Mouse (Mus musculus): ENCODE measurements around the gene Gm17949. TPM values are rescaled to one million over a fixed set of nuclear protein-coding genes. Genes with fewer than 3 reads are reported as not detected.

The Gm17949 gene
- polyA plus RNA-seq, 1 experiment from 2014 or later, result 0.26 TPM

DNA sequence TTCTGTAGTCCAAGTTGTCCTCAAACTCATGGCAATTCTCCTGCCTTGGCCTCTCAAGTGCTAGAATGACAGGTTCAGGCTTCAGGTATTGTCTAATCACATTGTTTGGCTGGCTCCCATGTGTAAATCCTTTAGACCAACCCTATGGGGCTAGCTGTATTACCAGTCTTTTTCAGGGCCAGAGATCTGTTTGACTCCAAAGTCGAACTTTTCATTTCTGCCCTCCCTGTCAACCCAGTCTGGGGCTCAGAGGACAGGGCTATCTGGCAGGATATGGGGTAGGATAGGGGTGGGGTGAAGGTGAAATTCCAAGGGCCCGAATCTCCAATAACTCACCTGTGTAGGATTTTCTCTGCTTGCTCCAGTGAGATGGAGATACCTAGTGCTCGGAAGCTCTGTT, 45.0 kb downstream of the Gm17949 start:
- H3K9ac ChIP-seq (replicated peaks), result no peak overlapping the region
- H3K9me3 ChIP-seq (replicated peaks), result no peaks in the 10 kb centered on the region
- no peak overlapping the region for H3K27ac ChIP-seq (replicated peaks)
- H3K4me3 ChIP-seq (replicated peaks), result no peak overlapping the region
- no peak overlapping the region for H3K4me2 ChIP-seq
- ATAC-seq (ENCODE audit: low FRiP score), result no peak
- peaks cover 21% of the 10 kb centered on the region for H3K4me1 ChIP-seq
- WGBS, result 87% methylated on average over 3 of the region's 3 CpGs
- peaks cover 52% of the 10 kb centered on the region for H3K36me3 ChIP-seq
- H3K27me3 ChIP-seq (replicated peaks), result peaks cover 3% of the 10 kb centered on the region

- peak; percentile 16 for ATAC-seq (ENCODE audit: low FRiP score)
- Histone ChIP-seq H3K4me3 (replicated peaks) (peak within 1 kb of the TSS; percentile 88), H3K36me3 (peaks cover 29% of the 10 kb centered on the region), H3K4me1 (peaks cover 32% of the 10 kb centered on the region), H3K9ac (replicated peaks) (peak within 1 kb of the TSS; percentile 81), H3K9me3 (replicated peaks) (no peaks in the 10 kb centered on the region), H3K27ac (replicated peaks) (peak within 1 kb of the TSS; percentile 94), H3K27me3 (replicated peaks) (peaks cover 28% of the 10 kb centered on the region), H3K4me2 (peak within 1 kb of the TSS; percentile 70)
- under 1% methylated on average over 17 of the region's 22 CpGs for WGBS
Observed at GRCm38 (mm10) chr17:57058891-57059485, 47.7 kb downstream of the Gm17949 start, which contains the start of gene Crb3. Gene Crb3 (plus strand): TSS chr17:57059105.

GRCm38 (mm10) chr17:57059486-57059977, 48.3 kb downstream of the Gm17949 start, which contains the start of gene Slc25a23:
Gene Slc25a23 (minus strand): TSS chr17:57059863.
- peak; percentile 90 for ATAC-seq (ENCODE audit: low FRiP score)
- Histone ChIP-seq H3K4me3 (replicated peaks) (peak within 1 kb of the TSS; percentile 88), H3K9me3 (replicated peaks) (no peaks in the 10 kb centered on the region), H3K4me1 (peaks cover 32% of the 10 kb centered on the region), H3K4me2 (peak within 1 kb of the TSS; percentile 70), H3K27me3 (replicated peaks) (peaks cover 32% of the 10 kb centered on the region), H3K27ac (replicated peaks) (peak within 1 kb of the TSS; percentile 94), H3K9ac (replicated peaks) (peak within 1 kb of the TSS; percentile 81), H3K36me3 (peaks cover 25% of the 10 kb centered on the region)
- under 1% methylated on average over 34 of the region's 45 CpGs for WGBS

GRCm38 (mm10) chr17:57060231-57060801, 49.0 kb downstream of the Gm17949 start:
- WGBS, result under 1% methylated on average over 44 of the region's 44 CpGs
- H3K27ac ChIP-seq (replicated peaks), result peak overlapping the region; percentile 94
- no peaks in the 10 kb centered on the region for H3K9me3 ChIP-seq (replicated peaks)
- H3K4me2 ChIP-seq, result peak overlapping the region; percentile 70
- peaks cover 32% of the 10 kb centered on the region for H3K27me3 ChIP-seq (replicated peaks)
- peaks cover 32% of the 10 kb centered on the region for H3K4me1 ChIP-seq
- peak overlapping the region; percentile 81 for H3K9ac ChIP-seq (replicated peaks)
- H3K36me3 ChIP-seq, result peaks cover 17% of the 10 kb centered on the region
- ATAC-seq (ENCODE audit: low FRiP score), result peak; percentile 92
- H3K4me3 ChIP-seq (replicated peaks), result peak overlapping the region; percentile 88

GRCm38 (mm10) chr17:57061069-57061468, 49.8 kb downstream of the Gm17949 start:
- peaks cover 10% of the 10 kb centered on the region; the same call in 1 of the 2 replicates for H3K36me3 ChIP-seq
- 0 out of 2 replicates have a peak overlapping the region, but pooled peaks have one; percentile 26 for H3K9ac ChIP-seq (replicated peaks)
- 33% methylated on average over 10 of the region's 10 CpGs for WGBS
- H3K27me3 ChIP-seq (replicated peaks), result peaks cover 32% of the 10 kb centered on the region
- H3K4me3 ChIP-seq (replicated peaks), result peak overlapping the region; percentile 88
- peak overlapping the region; percentile 70 for H3K4me2 ChIP-seq
- H3K27ac ChIP-seq (replicated peaks), result no peak overlapping the region
- H3K4me1 ChIP-seq, result peaks cover 32% of the 10 kb centered on the region
- no peaks in the 10 kb centered on the region for H3K9me3 ChIP-seq (replicated peaks)
- no peak for ATAC-seq (ENCODE audit: low FRiP score)

DNA sequence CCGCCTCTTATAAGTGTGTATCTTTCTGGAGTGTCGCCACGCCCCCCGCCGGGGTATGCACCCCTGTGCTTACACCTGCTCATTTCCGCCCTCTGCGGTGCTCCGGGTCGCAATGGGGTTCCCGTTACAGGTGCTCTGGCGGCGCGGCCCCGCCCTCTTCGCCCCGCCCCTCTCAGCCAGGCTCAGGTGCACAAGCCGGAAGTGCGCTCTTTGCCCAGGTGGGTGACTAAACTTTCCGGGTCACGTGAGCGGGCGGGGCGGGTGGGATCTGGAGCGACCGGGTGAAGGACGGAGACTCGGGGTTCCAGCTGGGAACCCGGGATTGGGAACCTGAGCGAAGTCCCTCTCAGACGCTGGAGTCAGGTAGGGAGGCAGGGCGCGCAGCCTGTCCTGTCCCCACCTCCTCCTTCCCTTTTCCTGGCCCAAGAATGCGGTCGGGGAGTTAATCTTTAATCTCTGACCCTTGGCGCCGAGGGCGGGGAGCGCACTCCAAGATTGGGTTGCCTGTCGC, 50.8 kb downstream of the Gm17949 start:
- H3K4me2 ChIP-seq, result peak overlapping the region; percentile 64
- peaks cover 32% of the 10 kb centered on the region for H3K4me1 ChIP-seq
- H3K36me3 ChIP-seq, result peaks cover 4% of the 10 kb centered on the region; the same call in 1 of the 2 replicates
- H3K4me3 ChIP-seq (replicated peaks), result peak overlapping the region; percentile 37
- under 1% methylated on average over 39 of the region's 39 CpGs for WGBS
- no peak overlapping the region for H3K27ac ChIP-seq (replicated peaks)
- H3K9me3 ChIP-seq (replicated peaks), result no peaks in the 10 kb centered on the region
- H3K9ac ChIP-seq (replicated peaks), result peak overlapping the region; percentile 15; the same call in 1 of the 2 replicates
- peaks cover 32% of the 10 kb centered on the region for H3K27me3 ChIP-seq (replicated peaks)
- ATAC-seq (ENCODE audit: low FRiP score), result no peak

DNA sequence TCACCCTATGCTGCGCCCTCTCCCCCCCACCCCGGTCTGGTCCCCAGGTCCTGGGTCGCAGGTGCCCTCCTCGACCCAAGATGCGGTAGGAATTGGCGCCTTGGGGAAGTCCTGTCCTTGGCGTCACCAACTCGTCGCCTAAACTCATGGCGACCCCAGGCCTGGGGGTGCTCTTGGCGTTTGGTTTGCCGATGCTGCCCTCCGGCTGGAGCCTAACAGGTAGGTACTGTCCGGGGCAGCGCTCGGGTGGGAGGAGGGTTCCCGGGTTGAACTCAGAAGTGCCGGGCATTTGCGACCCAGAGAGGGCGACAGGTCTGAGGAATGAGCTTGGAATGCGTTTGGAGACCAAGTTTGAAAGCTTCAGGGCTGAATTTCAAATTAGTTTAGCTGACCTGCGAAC, 51.3 kb downstream of the Gm17949 start:
- peaks cover 32% of the 10 kb centered on the region for H3K4me1 ChIP-seq
- peak overlapping the region; percentile 64 for H3K4me2 ChIP-seq
- H3K9me3 ChIP-seq (replicated peaks), result no peaks in the 10 kb centered on the region
- peak overlapping the region; percentile 37 for H3K4me3 ChIP-seq (replicated peaks)
- H3K27me3 ChIP-seq (replicated peaks), result peaks cover 32% of the 10 kb centered on the region
- H3K27ac ChIP-seq (replicated peaks), result no peak overlapping the region
- ATAC-seq (ENCODE audit: low FRiP score), result no peak
- WGBS, result under 1% methylated on average over 22 of the region's 22 CpGs
- no peak overlapping the region for H3K9ac ChIP-seq (replicated peaks)
- no peaks in the 10 kb centered on the region for H3K36me3 ChIP-seq

DNA sequence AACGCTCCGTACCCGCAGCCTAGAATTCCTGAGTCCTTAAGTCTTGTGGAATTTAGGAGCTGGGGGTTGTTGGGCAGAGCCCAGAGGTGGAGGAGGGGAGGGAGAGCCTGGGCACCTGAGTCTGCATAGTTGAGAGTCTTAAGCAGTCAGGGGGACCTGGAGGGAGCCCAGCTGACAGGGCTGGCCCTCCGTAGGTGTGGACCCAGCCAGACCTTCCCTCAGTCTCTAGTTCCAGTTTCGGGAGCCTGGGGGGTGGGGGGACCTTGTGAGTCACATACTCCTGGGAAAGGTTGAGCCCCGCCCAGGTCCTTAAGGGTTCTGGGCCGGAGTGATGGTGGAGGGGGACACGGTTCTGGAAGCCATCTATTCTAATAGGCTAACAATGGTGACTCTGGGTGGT, 51.8 kb downstream of the Gm17949 start:
- Histone ChIP-seq H3K9ac (replicated peaks) (no peak overlapping the region), H3K4me3 (replicated peaks) (no peak overlapping the region), H3K4me2 (no peak overlapping the region), H3K4me1 (peaks cover 30% of the 10 kb centered on the region), H3K27me3 (replicated peaks) (peaks cover 32% of the 10 kb centered on the region), H3K36me3 (no peaks in the 10 kb centered on the region), H3K9me3 (replicated peaks) (no peaks in the 10 kb centered on the region), H3K27ac (replicated peaks) (no peak overlapping the region)
- no peak for ATAC-seq (ENCODE audit: low FRiP score)
- WGBS, result 9% methylated on average over 8 of the region's 8 CpGs

DNA sequence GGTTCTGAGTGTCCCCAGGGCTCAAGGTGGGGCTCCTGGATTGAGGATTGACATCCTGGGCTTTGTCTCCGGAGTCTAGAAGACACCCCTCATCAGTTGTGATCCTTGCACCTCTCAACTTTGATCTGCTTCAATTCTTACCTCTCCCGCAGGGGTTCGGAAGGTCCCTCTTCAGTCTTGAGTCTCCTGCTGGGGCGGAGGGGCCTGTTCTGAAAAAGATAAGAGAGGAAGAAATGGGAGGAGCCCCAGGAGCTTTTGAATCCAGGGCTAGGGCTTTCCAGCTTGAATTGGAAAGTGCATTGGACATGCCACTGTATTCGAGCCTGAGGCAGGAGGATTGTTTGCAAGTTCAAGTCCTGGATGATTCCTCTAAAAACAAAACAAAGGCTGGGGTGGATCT, 55.6 kb downstream of the Gm17949 start:
- H3K9me3 ChIP-seq (replicated peaks), result no peaks in the 10 kb centered on the region
- H3K27me3 ChIP-seq (replicated peaks), result peaks cover 22% of the 10 kb centered on the region
- ATAC-seq (ENCODE audit: low FRiP score), result no peak
- peaks cover 10% of the 10 kb centered on the region for H3K4me1 ChIP-seq
- H3K9ac ChIP-seq (replicated peaks), result no peak overlapping the region
- H3K4me3 ChIP-seq (replicated peaks), result no peak overlapping the region
- H3K27ac ChIP-seq (replicated peaks), result no peak overlapping the region
- no peak overlapping the region for H3K4me2 ChIP-seq
- 75% methylated on average over 5 of the region's 5 CpGs for WGBS
- H3K36me3 ChIP-seq, result no peaks in the 10 kb centered on the region

- H3K4me2 ChIP-seq, result peak overlapping the region; percentile 39
- WGBS, result 9% methylated on average over 9 of the region's 9 CpGs
- H3K9me3 ChIP-seq (replicated peaks), result no peaks in the 10 kb centered on the region
- H3K9ac ChIP-seq (replicated peaks), result no peak overlapping the region
- H3K27ac ChIP-seq (replicated peaks), result no peak overlapping the region
- 0 out of 2 replicates have a peak, but pooled peaks cover 3% of the 10 kb centered on the region for H3K4me1 ChIP-seq
- no peaks in the 10 kb centered on the region for H3K27me3 ChIP-seq (replicated peaks)
- H3K4me3 ChIP-seq (replicated peaks), result peak overlapping the region; percentile 25
- H3K36me3 ChIP-seq, result no peaks in the 10 kb centered on the region
- no peak for ATAC-seq (ENCODE audit: low FRiP score)
Observed at GRCm38 (mm10) chr17:57070272-57070671, 59.0 kb downstream of the Gm17949 start.

GRCm38 (mm10) chr17:57070699-57071098, 59.4 kb downstream of the Gm17949 start:
- Histone ChIP-seq H3K27ac (replicated peaks) (no peak overlapping the region), H3K4me2 (peak overlapping the region; percentile 39), H3K27me3 (replicated peaks) (no peaks in the 10 kb centered on the region), H3K4me1 (0 out of 2 replicates have a peak, but pooled peaks cover 3% of the 10 kb centered on the region), H3K9me3 (replicated peaks) (no peaks in the 10 kb centered on the region), H3K4me3 (replicated peaks) (peak overlapping the region; percentile 25; the same call in 1 of the 2 replicates), H3K9ac (replicated peaks) (no peak overlapping the region), H3K36me3 (no peaks in the 10 kb centered on the region)
- peak; percentile 79 for ATAC-seq (ENCODE audit: low FRiP score)
- 6% methylated on average over 11 of the region's 11 CpGs for WGBS
